Mouse (Mus musculus): ENCODE results near the gene Nfkbil1. TPM values are rescaled to one million over a fixed set of nuclear protein-coding genes. Genes with fewer than 3 reads are reported as not detected.

The Nfkbil1 gene
- polyA plus RNA-seq, 1 experiment from 2014 or later: 11.8 TPM

DNA sequence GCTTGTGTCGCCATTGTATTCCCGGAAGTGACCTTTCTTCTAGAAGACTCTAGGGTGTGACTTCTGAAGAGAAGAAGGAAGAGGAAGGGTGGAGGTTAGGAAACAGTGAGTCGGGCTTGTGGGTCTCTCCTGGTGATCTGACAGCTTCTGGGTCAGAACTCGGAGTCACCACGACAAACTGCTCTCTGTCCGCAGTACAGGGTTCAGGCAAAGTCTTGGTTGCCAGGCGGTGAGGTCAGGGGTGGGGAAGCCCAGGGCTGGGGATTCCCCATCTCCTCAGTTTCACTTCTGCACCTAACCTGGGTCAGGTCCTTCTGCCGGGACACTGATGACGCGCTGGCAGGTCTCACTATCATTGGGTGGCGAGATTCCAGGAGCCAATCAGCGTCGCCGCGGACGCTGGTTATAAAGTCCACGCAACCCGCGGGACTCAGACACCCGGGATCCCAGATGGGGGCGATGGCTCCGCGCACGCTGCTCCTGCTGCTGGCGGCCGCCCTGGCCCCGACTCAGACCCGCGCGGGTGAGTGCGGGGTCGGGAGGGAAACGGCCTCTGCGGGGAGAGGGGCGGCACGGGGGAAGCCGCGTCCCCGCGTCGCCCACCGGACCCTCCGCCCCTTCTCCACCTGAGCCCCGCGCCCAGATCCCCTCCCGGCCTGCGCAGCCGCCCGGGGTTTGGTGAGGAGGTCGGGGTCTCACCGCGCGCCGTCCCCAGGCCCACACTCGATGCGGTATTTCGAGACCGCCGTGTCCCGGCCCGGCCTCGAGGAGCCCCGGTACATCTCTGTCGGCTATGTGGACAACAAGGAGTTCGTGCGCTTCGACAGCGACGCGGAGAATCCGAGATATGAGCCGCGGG lies 27.3 kb upstream of the Nfkbil1 start, which contains the start of gene H2-D1:
Gene H2-D1 (plus strand): TSS at position 67 of the 859 bp plus-strand sequence.
- H3K9me3 ChIP-seq (replicated peaks): no peaks in the 10 kb centered on the region
- peak within 1 kb of the TSS; percentile 67 for H3K4me3 ChIP-seq (replicated peaks)
- H3K4me1 ChIP-seq: peaks cover 16% of the 10 kb centered on the region
- no peaks in the 10 kb centered on the region for H3K36me3 ChIP-seq
- ATAC-seq (ENCODE audit: insufficient number of reproducible peaks, low FRiP score, low TSS enrichment, low read depth): peak; percentile 88
- H3K27me3 ChIP-seq: peaks cover 40% of the 10 kb centered on the region
- H3K4me2 ChIP-seq (replicated peaks): peak within 1 kb of the TSS; percentile 100
- WGBS: 1% methylated on average over 73 of the region's 73 CpGs
- H3K9ac ChIP-seq: peak within 1 kb of the TSS; percentile 46; the same call in 1 of the 2 replicates
- H3K27ac ChIP-seq (replicated peaks): no peak within 1 kb of the TSS

DNA sequence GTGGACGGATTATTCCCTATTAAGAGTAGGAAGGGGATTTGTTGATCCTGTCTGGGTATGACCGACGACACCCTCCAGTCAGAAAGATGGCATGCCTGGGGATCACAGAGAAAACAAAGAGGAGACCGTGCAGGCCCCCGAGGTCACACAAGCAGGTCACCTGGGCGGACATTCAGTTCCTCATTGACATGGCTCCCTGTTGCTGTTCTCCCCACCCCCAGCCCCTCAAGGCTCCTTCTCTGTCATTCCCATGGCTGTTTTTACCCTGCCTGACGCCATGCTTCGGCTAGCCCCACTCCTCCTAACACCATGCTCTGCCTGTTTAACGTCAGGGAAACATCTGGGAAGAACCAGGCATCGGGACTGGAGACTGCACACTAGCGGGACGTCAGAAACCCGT lies 26.1 kb upstream of the Nfkbil1 start:
- WGBS: 60% methylated on average over 13 of the region's 13 CpGs
- no peak overlapping the region for H3K4me2 ChIP-seq (replicated peaks)

DNA sequence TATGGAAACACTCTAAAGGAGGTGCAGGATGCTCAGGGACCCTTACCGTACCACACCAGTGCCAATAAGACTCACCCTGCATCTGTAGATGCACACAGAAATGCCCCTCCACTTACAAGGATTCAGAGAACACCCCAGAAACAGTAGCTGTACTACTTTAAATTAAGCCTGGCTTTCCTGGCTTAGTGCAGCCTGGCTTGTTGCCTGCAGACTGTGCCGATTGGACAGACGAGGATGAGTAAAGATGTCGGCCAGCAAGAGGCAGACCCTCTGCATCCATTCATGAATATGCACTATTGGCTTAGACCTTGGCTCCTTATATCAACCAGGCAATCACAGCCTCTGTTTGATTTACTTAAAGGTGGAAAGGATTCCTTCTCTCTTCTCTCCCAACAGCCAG lies 24.0 kb upstream of the Nfkbil1 start:
- Histone ChIP-seq H3K36me3 (no peaks in the 10 kb centered on the region), H3K9ac (no peak overlapping the region), H3K4me2 (replicated peaks) (no peak overlapping the region), H3K4me1 (peaks cover 16% of the 10 kb centered on the region), H3K4me3 (replicated peaks) (no peak overlapping the region), H3K9me3 (replicated peaks) (no peaks in the 10 kb centered on the region), H3K27ac (replicated peaks) (no peak overlapping the region), H3K27me3 (peaks cover 22% of the 10 kb centered on the region)
- ATAC-seq (ENCODE audit: insufficient number of reproducible peaks, low FRiP score, low TSS enrichment, low read depth): no peak
- 76% methylated on average over 4 of the region's 4 CpGs for whole genome bisulfite sequencing

More for the DNA sequence above, 26.1 kb upstream of the Nfkbil1 start:
- Histone ChIP-seq H3K36me3 (no peaks in the 10 kb centered on the region), H3K9me3 (replicated peaks) (no peaks in the 10 kb centered on the region), H3K4me1 (peaks cover 16% of the 10 kb centered on the region), H3K27ac (replicated peaks) (no peak overlapping the region), H3K4me3 (replicated peaks) (no peak overlapping the region), H3K9ac (no peak overlapping the region), H3K27me3 (peaks cover 37% of the 10 kb centered on the region)
- ATAC-seq (ENCODE audit: insufficient number of reproducible peaks, low FRiP score, low TSS enrichment, low read depth): no peak

DNA sequence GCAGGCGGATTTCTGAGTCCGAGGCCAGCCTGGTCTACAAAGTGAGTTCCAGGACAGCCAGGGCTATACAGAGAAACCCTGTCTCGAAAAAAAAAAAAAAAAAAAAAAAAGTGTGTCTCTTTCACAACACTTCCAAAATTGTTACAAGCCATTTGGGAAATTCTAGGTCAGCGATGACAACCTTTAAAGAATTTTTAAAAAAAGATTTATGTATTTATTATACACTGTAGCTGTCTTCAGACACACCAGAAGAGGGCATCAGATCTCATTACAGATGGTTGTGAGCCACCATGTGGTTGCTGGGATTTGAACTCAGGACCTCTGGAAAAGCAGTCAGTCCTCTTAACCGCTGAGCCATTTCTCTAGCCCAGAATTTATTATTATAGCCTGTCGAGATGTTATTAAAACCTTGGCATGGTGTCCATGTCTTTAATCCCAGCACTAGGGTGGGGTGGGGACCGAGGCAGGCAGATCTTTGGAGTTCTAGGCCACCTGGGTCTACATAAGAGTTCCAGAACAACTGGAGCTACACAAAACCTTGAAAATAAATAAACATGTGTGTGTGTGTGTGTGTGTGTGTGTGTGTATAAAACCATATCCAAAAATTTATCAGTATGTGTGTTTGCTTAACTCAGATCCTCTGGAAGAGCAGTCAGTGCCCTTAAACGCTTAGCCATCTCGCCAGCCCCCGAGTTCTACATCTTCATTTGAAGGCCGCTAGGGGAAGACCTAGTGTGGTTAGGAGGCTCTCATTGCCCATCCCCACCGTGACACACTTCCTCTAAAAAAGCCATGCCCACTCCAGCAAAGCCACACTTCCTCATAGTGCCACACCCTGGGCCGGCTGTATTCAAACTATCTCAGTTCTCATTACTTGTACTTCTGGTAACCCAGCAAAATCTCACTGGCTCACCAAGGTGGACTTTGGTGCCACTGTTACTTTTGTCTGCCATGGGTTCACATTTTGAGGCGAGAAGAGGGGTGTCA lies 23.2 kb upstream of the Nfkbil1 start:
- Histone ChIP-seq H3K36me3 (peaks cover 8% of the 10 kb centered on the region; the same call in 1 of the 2 replicates), H3K4me1 (peaks cover 14% of the 10 kb centered on the region), H3K9me3 (replicated peaks) (no peaks in the 10 kb centered on the region), H3K27me3 (peaks cover 22% of the 10 kb centered on the region), H3K27ac (replicated peaks) (no peak overlapping the region), H3K4me3 (replicated peaks) (no peak overlapping the region), H3K4me2 (replicated peaks) (no peak overlapping the region), H3K9ac (no peak overlapping the region)
- 64% methylated on average over 13 of the region's 14 CpGs for WGBS
- no peak for ATAC-seq (ENCODE audit: insufficient number of reproducible peaks, low FRiP score, low TSS enrichment, low read depth)

DNA sequence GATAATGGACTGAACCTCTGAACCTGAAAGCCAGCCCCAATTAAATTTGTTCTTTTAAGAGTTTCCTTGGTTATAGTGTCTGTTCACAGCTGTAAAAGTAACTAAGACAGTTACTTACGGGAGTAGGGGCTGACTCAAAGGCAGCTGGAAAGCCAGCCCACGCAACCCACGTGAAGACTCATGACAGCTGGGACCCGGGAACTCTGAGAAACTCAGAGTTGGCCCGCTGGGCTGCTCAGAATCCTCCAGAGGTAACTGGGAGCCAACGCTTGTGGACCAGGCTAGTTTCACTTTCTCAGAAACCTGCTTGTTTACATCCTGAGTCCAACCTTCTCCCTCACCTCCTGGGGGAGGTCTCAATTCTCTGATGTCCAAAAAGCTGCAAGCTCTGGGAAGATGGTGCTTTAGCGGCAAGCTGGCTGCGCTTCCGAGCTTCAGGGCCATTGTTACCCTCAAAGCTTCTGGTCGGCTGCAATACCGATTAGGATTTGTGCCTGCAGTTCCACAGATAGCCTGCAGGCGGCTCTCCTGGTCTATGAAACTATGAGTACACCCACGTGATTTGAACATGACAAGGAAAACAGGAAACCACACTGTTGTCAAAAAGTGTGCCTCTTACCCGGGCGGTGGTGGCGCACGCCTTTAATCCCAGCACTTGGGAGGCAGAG lies 22.4 kb upstream of the Nfkbil1 start:
- Histone ChIP-seq H3K27ac (replicated peaks) (no peak overlapping the region), H3K27me3 (peaks cover 16% of the 10 kb centered on the region), H3K4me2 (replicated peaks) (peak overlapping the region; percentile 37), H3K9ac (no peak overlapping the region), H3K36me3 (peaks cover 16% of the 10 kb centered on the region), H3K4me1 (peaks cover 6% of the 10 kb centered on the region; the same call in 1 of the 2 replicates), H3K4me3 (replicated peaks) (peak overlapping the region; percentile 28), H3K9me3 (replicated peaks) (no peaks in the 10 kb centered on the region)
- ATAC-seq (ENCODE audit: insufficient number of reproducible peaks, low FRiP score, low TSS enrichment, low read depth): no peak
- WGBS: 13% methylated on average over 17 of the region's 17 CpGs

DNA sequence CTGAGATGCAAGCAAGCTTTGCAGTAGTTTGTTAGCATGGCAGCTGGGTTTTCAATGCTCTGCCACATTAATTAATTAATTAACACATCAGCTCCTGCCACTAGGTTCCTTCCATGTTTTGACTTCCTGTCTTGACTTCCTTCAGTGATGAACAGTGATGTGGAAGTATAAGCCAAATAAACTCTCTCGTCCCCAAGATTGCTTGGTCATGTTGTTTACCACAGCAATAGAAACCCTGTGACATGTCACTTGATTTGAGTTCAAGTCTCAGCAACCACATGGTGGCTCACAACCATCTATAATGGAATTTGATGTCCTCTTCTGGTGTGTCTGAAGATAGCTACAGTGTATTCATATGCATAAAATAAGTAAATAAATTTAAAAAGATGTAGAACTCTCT lies 21.8 kb upstream of the Nfkbil1 start:
- Histone ChIP-seq H3K4me1 (no peaks in the 10 kb centered on the region), H3K27ac (replicated peaks) (no peak overlapping the region), H3K4me2 (replicated peaks) (no peak overlapping the region), H3K36me3 (peaks cover 22% of the 10 kb centered on the region), H3K9ac (no peak overlapping the region), H3K4me3 (replicated peaks) (peak overlapping the region; percentile 28; the same call in 1 of the 2 replicates), H3K27me3 (peaks cover 10% of the 10 kb centered on the region), H3K9me3 (replicated peaks) (no peaks in the 10 kb centered on the region)
- no peak for ATAC-seq (ENCODE audit: insufficient number of reproducible peaks, low FRiP score, low TSS enrichment, low read depth)
- 72% methylated on average over 1 of the region's 1 CpGs for WGBS

DNA sequence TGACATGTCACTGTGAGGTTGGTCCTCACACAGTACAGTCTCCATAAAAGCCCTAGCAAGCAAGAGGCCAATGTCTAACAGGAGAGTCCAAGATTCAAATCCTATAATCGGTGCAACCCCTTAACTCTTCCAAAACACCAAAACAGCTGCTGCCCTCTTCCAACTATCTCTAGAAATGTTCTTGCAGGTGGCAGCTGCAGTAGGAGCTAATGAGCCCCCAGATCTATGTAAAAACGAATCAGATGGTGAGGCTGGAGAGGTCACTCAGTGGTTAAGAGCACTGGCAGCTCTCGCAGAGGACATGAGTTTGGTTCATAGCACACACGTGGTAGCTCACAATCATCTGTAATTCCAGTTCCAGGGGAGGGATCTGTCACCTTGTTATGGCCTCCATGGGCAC lies 20.1 kb upstream of the Nfkbil1 start:
- H3K4me2 ChIP-seq (replicated peaks): no peak overlapping the region
- no peaks in the 10 kb centered on the region for H3K9me3 ChIP-seq (replicated peaks)
- ATAC-seq (ENCODE audit: insufficient number of reproducible peaks, low FRiP score, low TSS enrichment, low read depth): no peak
- no peaks in the 10 kb centered on the region for H3K27me3 ChIP-seq
- H3K9ac ChIP-seq: no peak overlapping the region
- H3K27ac ChIP-seq (replicated peaks): no peak overlapping the region
- peaks cover 36% of the 10 kb centered on the region for H3K36me3 ChIP-seq
- 54% methylated on average over 4 of the region's 4 CpGs for WGBS
- H3K4me1 ChIP-seq: no peaks in the 10 kb centered on the region
- no peak overlapping the region for H3K4me3 ChIP-seq (replicated peaks)

DNA sequence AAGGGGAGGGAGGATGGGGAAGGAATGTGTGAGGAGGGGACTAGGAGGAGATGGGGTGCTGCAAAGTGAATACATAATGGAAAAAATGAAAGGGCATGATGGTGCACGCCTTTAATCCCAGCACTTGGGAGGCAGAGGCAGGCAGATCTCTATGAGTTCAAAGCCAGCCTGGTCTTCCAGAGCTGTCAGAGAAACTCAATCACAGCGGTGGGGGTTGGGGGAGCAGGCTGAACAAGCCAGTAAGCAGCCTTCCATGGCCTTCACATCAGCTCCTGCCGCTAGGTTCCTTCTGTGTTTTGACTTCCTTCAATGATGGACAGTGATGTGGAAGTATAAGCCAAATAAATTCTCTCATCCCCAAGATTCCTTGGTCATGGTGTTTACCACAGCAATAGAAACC lies 19.7 kb upstream of the Nfkbil1 start:
- Histone ChIP-seq H3K9me3 (replicated peaks) (no peaks in the 10 kb centered on the region), H3K4me3 (replicated peaks) (no peak overlapping the region), H3K4me2 (replicated peaks) (no peak overlapping the region), H3K27ac (replicated peaks) (no peak overlapping the region), H3K36me3 (peaks cover 40% of the 10 kb centered on the region), H3K4me1 (no peaks in the 10 kb centered on the region), H3K9ac (no peak overlapping the region), H3K27me3 (no peaks in the 10 kb centered on the region)
- ATAC-seq (ENCODE audit: insufficient number of reproducible peaks, low FRiP score, low TSS enrichment, low read depth): no peak
- 69% methylated on average over 3 of the region's 3 CpGs for WGBS

DNA sequence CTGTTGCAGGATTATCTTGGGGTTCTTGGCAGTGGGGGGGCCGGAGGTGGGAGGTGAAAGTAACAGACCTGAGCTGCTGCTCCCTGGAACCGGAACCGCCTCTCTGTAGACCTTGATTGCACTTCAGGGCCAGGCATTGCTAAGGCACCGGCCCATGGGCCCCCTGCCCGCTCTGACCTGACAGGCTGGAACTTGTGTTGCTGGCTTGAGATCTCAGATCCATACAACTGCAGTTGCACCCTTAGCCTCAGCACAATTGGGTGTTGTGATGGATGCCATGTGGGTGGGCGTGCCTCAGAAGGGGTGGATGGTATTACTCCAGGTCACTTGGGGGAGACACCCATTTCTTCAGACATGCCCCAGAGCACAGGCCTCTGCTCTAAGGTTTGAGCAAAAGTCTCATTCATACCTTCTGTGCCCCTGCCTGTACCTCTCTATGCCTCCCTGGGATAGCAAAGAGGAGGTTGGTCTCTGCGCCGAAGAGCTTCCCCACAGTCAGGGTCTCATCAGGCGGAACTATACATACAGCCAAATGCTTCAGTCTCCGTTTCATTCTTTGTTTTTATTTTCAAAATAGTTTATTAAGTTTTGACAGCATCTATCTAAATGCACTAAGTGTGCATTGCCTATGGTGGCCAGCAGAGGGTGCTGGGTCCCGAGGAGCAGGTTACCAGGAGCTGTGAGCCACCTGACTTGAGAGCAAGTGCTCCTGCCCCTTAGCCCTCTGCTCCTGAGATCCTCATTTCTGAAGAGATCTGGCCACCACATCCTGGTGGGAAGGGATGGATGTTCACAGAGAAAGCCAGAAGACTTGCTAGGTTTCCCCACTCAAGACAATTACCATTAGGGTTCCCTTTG lies 18.9 kb upstream of the Nfkbil1 start:
- Histone ChIP-seq H3K4me2 (replicated peaks) (no peak overlapping the region), H3K36me3 (peaks cover 48% of the 10 kb centered on the region), H3K27me3 (no peaks in the 10 kb centered on the region), H3K9me3 (replicated peaks) (no peaks in the 10 kb centered on the region), H3K4me3 (replicated peaks) (no peak overlapping the region), H3K9ac (no peak overlapping the region), H3K4me1 (no peaks in the 10 kb centered on the region), H3K27ac (replicated peaks) (no peak overlapping the region)
- WGBS: 59% methylated on average over 11 of the region's 11 CpGs
- ATAC-seq (ENCODE audit: insufficient number of reproducible peaks, low FRiP score, low TSS enrichment, low read depth): peak; percentile 20; the same call in 1 of the 2 replicates
